Comparison of ENCODE assay signal across 8 mouse cellular contexts in the genomic region with DNA sequence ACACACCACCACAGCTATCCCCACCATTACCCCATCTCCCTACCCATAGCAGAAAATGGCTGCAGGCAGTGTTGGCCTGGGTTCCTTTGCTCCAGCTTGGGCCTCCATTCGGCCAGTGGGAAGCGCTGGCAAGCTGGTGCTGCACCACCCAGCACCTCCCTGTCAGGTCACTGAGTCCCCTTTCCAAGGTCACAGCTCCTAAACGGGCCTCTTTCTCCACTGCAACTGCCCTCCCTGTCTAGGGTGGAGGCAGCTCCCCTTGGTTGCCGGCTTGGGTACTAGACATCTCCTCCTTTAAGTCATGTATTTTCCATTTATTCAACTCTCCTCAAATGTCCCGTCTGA. TPM values are rescaled to one million over a fixed set of nuclear protein-coding genes. Genes with fewer than 3 reads are reported as not detected.
A peak's percentile ranks its signal among the peaks of the same experiment; 100 is the strongest.
DNase-seq lines count a peak whose midpoint lies in the region; ATAC-seq and TF ChIP-seq lines count a peak whose summit lies in the region.

No protein-coding gene starts in this region.

- H3K27me3 ChIP-seq in CH12.LX (replicated peaks): peaks cover 94% of the 10 kb centered on the region
- peaks cover 84% of the 10 kb centered on the region for H3K27me3 ChIP-seq in E14TG2a.4 (ENCODE audit: insufficient read depth, low read length)
- 0 out of 2 replicates have a peak, but pooled peaks cover 2% of the 10 kb centered on the region for H3K27me3 ChIP-seq in hindbrain, embryonic 14.5 days (ENCODE audit: control insufficient read depth, insufficient read depth, low read length)
- H3K27me3 ChIP-seq in liver, embryonic 11.5 days (replicated peaks; ENCODE audit: control insufficient read depth, insufficient read depth, low read length): no peaks in the 10 kb centered on the region

- H3K9ac ChIP-seq in CH12.LX (ENCODE audit: insufficient read depth, low read depth): no peak overlapping the region
- peak overlapping the region; percentile 71 for H3K9ac ChIP-seq in hindbrain, embryonic 14.5 days
- H3K9ac ChIP-seq in liver, embryonic 11.5 days (ENCODE audit: low read depth, low read length): peak overlapping the region; percentile 80

- H3K27ac ChIP-seq in CH12.LX (ENCODE audit: insufficient read depth, low read depth): no peak overlapping the region
- H3K27ac ChIP-seq in hindbrain, embryonic 14.5 days: peak overlapping the region; percentile 91
- H3K27ac ChIP-seq in liver, embryonic 11.5 days (ENCODE audit: low read depth, low read length): peak overlapping the region; percentile 86

- H3K9me3 ChIP-seq in CH12.LX (replicated peaks; ENCODE audit: low read length) (peaks cover 21% of the 10 kb centered on the region), E14TG2a.4 (ENCODE audit: low read length) (no peaks in the 10 kb centered on the region)
- no peaks in the 10 kb centered on the region for H3K9me3 ChIP-seq in hindbrain, embryonic 14.5 days (ENCODE audit: control insufficient read depth, low read length)
- H3K9me3 ChIP-seq in liver, embryonic 11.5 days (ENCODE audit: control insufficient read depth, low read length): no peaks in the 10 kb centered on the region

- intact Hi-C loops in left cerebral cortex, postnatal 36 days (cut with DNase I): loop anchor here (2.0 kb wide), 1 partner anchor 42 kb away; no protein-coding TSS in a partner anchor

- no peak for ATAC-seq in hindbrain, embryonic 14.5 days (ENCODE audit: low FRiP score)
- ATAC-seq in liver, embryonic 11.5 days (replicated peaks; ENCODE audit: low FRiP score): no peak

- in situ Hi-C loops in CH12.LX (cut with MboI; ENCODE audit: low pct_ligation_motif_present, low pct_unique_long_range_greater_than_20kb, low sequenced_read_pairs): no loop called here

- peaks cover 12 to 18% of the 10 kb centered on the region in 2 experiments for H3K4me1 ChIP-seq in CH12.LX (ENCODE audit: control insufficient read depth in 1 of 2, insufficient read depth in 2 of 2)
- peaks cover 52% of the 10 kb centered on the region for H3K4me1 ChIP-seq in E14TG2a.4 (replicated peaks; ENCODE audit: low read depth, low read length)
- peaks cover 32% of the 10 kb centered on the region for H3K4me1 ChIP-seq in hindbrain, embryonic 14.5 days (replicated peaks; ENCODE audit: control insufficient read depth, insufficient read depth, low read length)
- H3K4me1 ChIP-seq in liver, embryonic 11.5 days (replicated peaks; ENCODE audit: control insufficient read depth, insufficient read depth, low read length): peaks cover 47% of the 10 kb centered on the region

- TF ChIP-seq CTCF in CH12.LX (conservative IDR thresholded peaks at IDR 0.05 in 1 of 2, IDR thresholded peaks at IDR 0.05 in 1 of 2; ENCODE audit: low read depth in 2 of 2, low read length in 2 of 2) (no peak), E14TG2a.4 (conservative IDR thresholded peaks at IDR 0.05; ENCODE audit: low read length) (no peak)

- WGBS in hindbrain, embryonic 14.5 days: 33% methylated on average over 5 of the region's 5 CpGs
- 45% methylated on average over 5 of the region's 5 CpGs for WGBS in liver, embryonic 11.5 days

- TF ChIP-seq POLR2A in CH12.LX (IDR thresholded peaks at IDR 0.05; ENCODE audit: low read depth, low read length): no peak

- H3K36me3 ChIP-seq in CH12.LX (replicated peaks in 1 of 2; ENCODE audit: control insufficient read depth in 1 of 2, insufficient read depth in 1 of 2, low read length in 1 of 2): no peaks in the 10 kb centered on the region
- no peaks in the 10 kb centered on the region for H3K36me3 ChIP-seq in E14TG2a.4 (ENCODE audit: insufficient read depth, low read length)
- no peaks in the 10 kb centered on the region for H3K36me3 ChIP-seq in hindbrain, embryonic 14.5 days (replicated peaks; ENCODE audit: control insufficient read depth, insufficient read depth)
- no peaks in the 10 kb centered on the region for H3K36me3 ChIP-seq in liver, embryonic 11.5 days (ENCODE audit: control insufficient read depth, insufficient read depth, low read length)

- dilution Hi-C loops in CH12.LX (cut with MboI; ENCODE audit: extremely low pct_ligation_motif_present, extremely low pct_unique_long_range_greater_than_20kb, low sequenced_read_pairs): no loop called here

- no peak for TF ChIP-seq EP300 in CH12.LX (IDR thresholded peaks at IDR 0.05; ENCODE audit: low read length)

- DNase-seq in CH12.LX (ENCODE audit: extremely low read depth) (no peak), adipocyte (ENCODE audit: low spot score) (no peak)
- DNase-seq in hindbrain, embryonic 14.5 days (ENCODE audit: low spot score): no peak
- no peak for DNase-seq in liver, embryonic 11.5 days (ENCODE audit: low spot score)
- DNase-seq in left cerebral cortex, postnatal 36 days (ENCODE audit: low spot score in 2 of 2): no peak
- DNase-seq in adrenal gland, postnatal 4 days (ENCODE audit: low spot score in 2 of 2): no peak
- no peak for DNase-seq in layer of hippocampus, postnatal 14 days (ENCODE audit: low spot score in 2 of 2)

- TF ChIP-seq RAD21 in CH12.LX (IDR thresholded peaks at IDR 0.05; ENCODE audit: low read depth, low read length): no peak

- H3K4me3 ChIP-seq in CH12.LX (replicated peaks in 1 of 3; ENCODE audit: low read depth in 2 of 3, low read length in 2 of 3, poor library complexity in 1 of 3) (no peak overlapping the region), E14TG2a.4 (replicated peaks; ENCODE audit: low read length) (peak overlapping the region; percentile 74)
- peak overlapping the region; percentile 39; the same call in 1 of the 2 replicates for H3K4me3 ChIP-seq in hindbrain, embryonic 14.5 days (replicated peaks; ENCODE audit: low read length)
- H3K4me3 ChIP-seq in liver, embryonic 11.5 days (ENCODE audit: low read depth, low read length): peak overlapping the region; percentile 50

- H3K4me2 ChIP-seq in CH12.LX (ENCODE audit: insufficient read depth, low read depth, poor library complexity, severe bottlenecking): peak overlapping the region; percentile 93; the same call in 1 of the 2 replicates
- H3K4me2 ChIP-seq in hindbrain, embryonic 14.5 days (replicated peaks): peak overlapping the region; percentile 89
- H3K4me2 ChIP-seq in liver, embryonic 11.5 days: peak overlapping the region; percentile 91

- no peaks in the 10 kb centered on the region for H3K79me2 ChIP-seq in CH12.LX (replicated peaks; ENCODE audit: control insufficient read depth, extremely low read depth, insufficient read depth, poor library complexity, severe bottlenecking)

TF ChIP-seq in CH12.LX, 34 proteins besides CTCF, POLR2A, EP300 and RAD21:
- TF ChIP-seq USF2 (conservative IDR thresholded peaks at IDR 0.05; ENCODE audit: low read depth, low read length) (no peak), IRF4 (IDR thresholded peaks at IDR 0.05; ENCODE audit: low read depth, low read length) (no peak), ETS1 (conservative IDR thresholded peaks at IDR 0.05; ENCODE audit: low read depth, low read length) (no peak), JUND (conservative IDR thresholded peaks at IDR 0.05; ENCODE audit: low read depth, low read length) (no peak), GABPA (IDR thresholded peaks at IDR 0.05; ENCODE audit: insufficient replicate concordance, low read depth, low read length) (no peak), CHD1 (IDR thresholded peaks at IDR 0.05; ENCODE audit: low read depth, low read length) (no peak), RCOR1 (conservative IDR thresholded peaks at IDR 0.05; ENCODE audit: low read depth, low read length) (no peak), SIN3A (IDR thresholded peaks at IDR 0.05; ENCODE audit: low read length) (no peak), CHD2 (IDR thresholded peaks at IDR 0.05; ENCODE audit: low read length) (no peak), MYC (IDR thresholded peaks at IDR 0.05; ENCODE audit: low read depth, low read length) (no peak), PAX5 (IDR thresholded peaks at IDR 0.05; ENCODE audit: low read length) (no peak), KAT2A (IDR thresholded peaks at IDR 0.05; ENCODE audit: insufficient replicate concordance, low read length) (no peak), TBP (conservative IDR thresholded peaks at IDR 0.05; ENCODE audit: low read depth, low read length) (no peak), MEF2A (IDR thresholded peaks at IDR 0.05; ENCODE audit: borderline replicate concordance, low read depth, low read length) (no peak), UBTF (IDR thresholded peaks at IDR 0.05; ENCODE audit: low read depth, low read length) (no peak), NELFE (IDR thresholded peaks at IDR 0.05; ENCODE audit: low read depth, low read length) (no peak), NRF1 (IDR thresholded peaks at IDR 0.05; ENCODE audit: low read depth, low read length) (no peak), POLR2AphosphoS2 (IDR thresholded peaks at IDR 0.05; ENCODE audit: low read depth, low read length) (no peak), ZNF384 (IDR thresholded peaks at IDR 0.05; ENCODE audit: low read depth, low read length) (no peak)

RNA-seq across cellular contexts. Expression of a gene that starts 44.0 kb away (rescaled TPM):
- 1,832 and 2,176 TPM in 2 replicates for total RNA-seq in CH12.LX (2012; rRNA removed)
- total RNA-seq in CH12.LX (2014; rRNA removed): 2,424 and 2,484 TPM in 2 replicates
- polyA plus RNA-seq in CH12.LX (2012; ENCODE audit: insufficient read length, low read depth): 3,554 and 4,362 TPM in 2 replicates
- polyA plus RNA-seq in hindbrain, embryonic 14.5 days (2014; fragmentation: Nextera tagmentation; extraction: Ambion mirVana): 4,053 and 4,080 TPM in 2 replicates
- 1,592 and 1,704 TPM in 2 replicates for polyA plus RNA-seq in liver, embryonic 11.5 days (2014; fragmentation: Nextera tagmentation; extraction: Ambion mirVana)
- total RNA-seq in left cerebral cortex, postnatal 36 days (2021): 1,000 to 10,000 TPM; 1,144 to 1,299 TPM
- total RNA-seq in adrenal gland, postnatal 4 days (2021): 1,000 to 10,000 TPM in 1 of 2 experiments, 100 to 1,000 TPM in 1; 949 to 1,134 TPM
- 1,000 to 10,000 TPM; 1,835 to 1,925 TPM for total RNA-seq in layer of hippocampus, postnatal 14 days (2021)

RNA-seq across cellular contexts. Expression of a gene that starts 57.0 kb away (rescaled TPM):
- 0.25 TPM in 1 of 2 replicates, not detected in the other for total RNA-seq in CH12.LX (2012; rRNA removed)
- not detected in 2 replicates for total RNA-seq in CH12.LX (2014; rRNA removed)
- polyA plus RNA-seq in CH12.LX (2012; ENCODE audit: insufficient read length, low read depth): not detected in 2 replicates
- polyA plus RNA-seq in hindbrain, embryonic 14.5 days (2014; fragmentation: Nextera tagmentation; extraction: Ambion mirVana): 1.6 and 2.2 TPM in 2 replicates
- 0.29 TPM in 1 of 2 replicates, not detected in the other for polyA plus RNA-seq in liver, embryonic 11.5 days (2014; fragmentation: Nextera tagmentation; extraction: Ambion mirVana)
- under 1 TPM; 0.25 to 0.72 TPM for total RNA-seq in left cerebral cortex, postnatal 36 days (2021)
- under 1 TPM; 0.39 to 0.51 TPM for total RNA-seq in adrenal gland, postnatal 4 days (2021)
- under 1 TPM; 0.48 to 0.67 TPM for total RNA-seq in layer of hippocampus, postnatal 14 days (2021)

Comparison
In these comparisons a context has a peak if more than half of its experiments do, and no peak if none do; other contexts are left out.
1. H3K4me3 ChIP-seq: peak in E14TG2a.4 (single experiment), hindbrain, embryonic 14.5 days (single experiment) and liver, embryonic 11.5 days (single experiment); none in CH12.LX (0 of 3).
2. Peak in every context shown above with its lines, with median percentiles within 50 percentile points of each other: H3K4me2 ChIP-seq.